Mouse (Mus musculus): ENCODE results near the gene Kank1. TPM values are rescaled to one million over a fixed set of nuclear protein-coding genes. Genes with fewer than 3 reads are reported as not detected.

Gene Kank1
- polyA plus RNA-seq, 1 experiment from 2014 or later = 16.6 TPM

DNA sequence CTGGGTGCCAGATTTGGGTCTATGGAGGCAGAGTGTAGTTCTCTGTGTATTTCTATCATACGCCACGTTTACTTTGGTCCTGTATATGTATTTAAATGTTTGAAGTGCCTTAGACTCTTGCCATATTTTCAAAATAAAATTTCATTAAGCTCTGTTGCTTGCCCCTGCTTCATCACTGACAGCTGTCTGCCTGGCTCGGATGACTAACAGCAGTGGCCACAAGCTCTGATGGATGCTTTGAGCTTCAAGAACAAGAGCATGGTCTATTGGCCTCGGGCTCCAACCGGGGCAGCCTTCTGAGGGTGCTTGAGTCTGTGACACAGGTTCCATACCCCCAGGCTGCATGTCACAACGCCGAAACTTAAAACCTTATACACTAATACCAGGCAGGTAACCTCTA lies 197.6 kb downstream of the Kank1 start:
- no peaks in the 10 kb centered on the region for H3K27me3 ChIP-seq (replicated peaks; ENCODE audit: control insufficient read depth, insufficient read depth, low read length)
- WGBS = 69% methylated on average over 7 of the region's 7 CpGs
- H3K4me2 ChIP-seq (ENCODE audit: low read depth, low read length) = no peak overlapping the region
- no peak overlapping the region for H3K4me3 ChIP-seq (ENCODE audit: low read depth, low read length)
- peaks cover 22% of the 10 kb centered on the region for H3K36me3 ChIP-seq (ENCODE audit: control insufficient read depth, insufficient read depth, low read length)
- no peak overlapping the region for H3K27ac ChIP-seq (replicated peaks; ENCODE audit: low read depth, low read length)
- H3K9me3 ChIP-seq (ENCODE audit: control insufficient read depth, low read length) = no peaks in the 10 kb centered on the region
- ATAC-seq (ENCODE audit: low read depth) (no peak), DNase-seq (ENCODE audit: low spot score) (no peak)
- H3K9ac ChIP-seq (ENCODE audit: low read depth, low read length) = no peak overlapping the region
- H3K4me1 ChIP-seq (ENCODE audit: control insufficient read depth, insufficient read depth, low read length) = peaks cover 13% of the 10 kb centered on the region; the same call in 1 of the 2 replicates

DNA sequence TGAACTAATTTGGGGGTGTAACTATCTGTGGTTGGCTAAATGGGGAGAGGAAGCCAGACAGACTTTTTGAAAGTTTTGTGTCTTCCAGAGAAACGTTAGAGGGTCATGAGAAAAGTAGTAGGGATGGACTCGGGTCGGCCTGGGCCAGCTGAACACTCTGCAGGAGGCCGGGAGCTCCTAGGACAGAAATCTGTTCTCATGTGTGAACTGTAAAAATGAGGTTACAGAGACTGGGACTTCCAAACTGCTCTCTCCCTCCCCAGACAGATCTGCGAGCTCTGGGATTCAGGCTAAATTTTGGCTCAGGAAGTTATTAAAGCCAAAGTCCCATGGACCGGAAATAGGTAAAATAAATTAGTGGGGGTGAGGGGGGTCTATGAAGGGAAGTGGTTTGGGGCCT lies 198.0 kb downstream of the Kank1 start:
- 47% methylated on average over 6 of the region's 6 CpGs for WGBS
- Histone ChIP-seq H3K27ac (replicated peaks; ENCODE audit: low read depth, low read length) (no peak overlapping the region), H3K27me3 (replicated peaks; ENCODE audit: control insufficient read depth, insufficient read depth, low read length) (no peaks in the 10 kb centered on the region), H3K9me3 (ENCODE audit: control insufficient read depth, low read length) (no peaks in the 10 kb centered on the region), H3K36me3 (ENCODE audit: control insufficient read depth, insufficient read depth, low read length) (peaks cover 21% of the 10 kb centered on the region), H3K4me3 (ENCODE audit: low read depth, low read length) (no peak overlapping the region), H3K4me2 (ENCODE audit: low read depth, low read length) (no peak overlapping the region), H3K9ac (ENCODE audit: low read depth, low read length) (no peak overlapping the region), H3K4me1 (ENCODE audit: control insufficient read depth, insufficient read depth, low read length) (peaks cover 13% of the 10 kb centered on the region; the same call in 1 of the 2 replicates)
- no peak for ATAC-seq (ENCODE audit: low read depth)
- no peak for DNase-seq (ENCODE audit: low spot score)

DNA sequence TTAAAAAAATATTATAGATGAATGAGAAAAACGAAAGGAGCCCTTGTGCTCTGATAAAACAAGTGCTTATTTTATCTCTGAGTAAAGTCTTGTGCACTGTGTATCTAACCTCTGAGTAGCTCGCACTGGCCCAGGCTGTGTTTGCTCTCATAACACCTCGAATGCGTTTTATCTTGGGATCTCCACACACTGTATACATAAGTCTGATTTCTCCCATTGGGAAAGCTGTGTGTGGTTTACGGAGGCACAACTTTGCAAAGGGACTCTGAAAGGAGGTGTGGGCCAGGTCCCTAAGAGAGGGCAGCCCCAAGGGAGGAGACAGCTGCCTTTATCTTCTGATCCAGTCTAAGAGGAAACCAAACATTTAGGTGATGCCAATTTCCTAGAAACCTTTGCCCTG lies 198.6 kb downstream of the Kank1 start:
- DNase-seq (ENCODE audit: low spot score) (peak; percentile 26), ATAC-seq (ENCODE audit: low read depth) (no peak)
- Histone ChIP-seq H3K9me3 (ENCODE audit: control insufficient read depth, low read length) (no peaks in the 10 kb centered on the region), H3K4me2 (ENCODE audit: low read depth, low read length) (no peak overlapping the region), H3K27ac (replicated peaks; ENCODE audit: low read depth, low read length) (no peak overlapping the region), H3K4me3 (ENCODE audit: low read depth, low read length) (no peak overlapping the region), H3K4me1 (ENCODE audit: control insufficient read depth, insufficient read depth, low read length) (peaks cover 13% of the 10 kb centered on the region; the same call in 1 of the 2 replicates), H3K9ac (ENCODE audit: low read depth, low read length) (no peak overlapping the region), H3K27me3 (replicated peaks; ENCODE audit: control insufficient read depth, insufficient read depth, low read length) (no peaks in the 10 kb centered on the region), H3K36me3 (ENCODE audit: control insufficient read depth, insufficient read depth, low read length) (peaks cover 15% of the 10 kb centered on the region)
- 72% methylated on average over 5 of the region's 5 CpGs for WGBS

DNA sequence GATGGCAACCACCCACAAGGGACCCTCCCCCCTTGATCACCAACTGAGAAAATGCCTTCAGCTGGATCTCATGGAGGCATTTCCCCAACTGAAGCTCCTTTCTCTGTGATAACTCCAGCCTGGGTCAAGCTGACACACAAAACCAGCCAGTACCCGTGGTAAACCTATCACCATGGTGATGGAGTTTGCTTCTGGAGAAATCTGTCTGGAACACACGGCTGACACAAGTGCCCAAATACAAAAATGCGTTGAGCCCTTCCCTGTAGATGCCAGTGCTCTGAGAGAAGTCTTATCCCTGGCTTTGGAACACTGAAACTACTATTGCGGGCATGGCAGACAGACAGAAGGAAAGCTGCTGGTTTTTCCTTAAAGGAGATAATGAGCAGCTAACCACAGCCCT lies 199.4 kb downstream of the Kank1 start:
- H3K27me3 ChIP-seq (replicated peaks; ENCODE audit: control insufficient read depth, insufficient read depth, low read length) = no peaks in the 10 kb centered on the region
- peaks cover 13% of the 10 kb centered on the region; the same call in 1 of the 2 replicates for H3K4me1 ChIP-seq (ENCODE audit: control insufficient read depth, insufficient read depth, low read length)
- H3K27ac ChIP-seq (replicated peaks; ENCODE audit: low read depth, low read length) = 0 out of 2 replicates have a peak overlapping the region, but pooled peaks have one; percentile 10
- peaks cover 8% of the 10 kb centered on the region; the same call in 1 of the 2 replicates for H3K36me3 ChIP-seq (ENCODE audit: control insufficient read depth, insufficient read depth, low read length)
- no peaks in the 10 kb centered on the region for H3K9me3 ChIP-seq (ENCODE audit: control insufficient read depth, low read length)
- WGBS = 75% methylated on average over 4 of the region's 4 CpGs
- H3K9ac ChIP-seq (ENCODE audit: low read depth, low read length) = no peak overlapping the region
- no peak overlapping the region for H3K4me2 ChIP-seq (ENCODE audit: low read depth, low read length)
- H3K4me3 ChIP-seq (ENCODE audit: low read depth, low read length) = no peak overlapping the region
- ATAC-seq (ENCODE audit: low read depth) (no peak), DNase-seq (ENCODE audit: low spot score) (no peak)

DNA sequence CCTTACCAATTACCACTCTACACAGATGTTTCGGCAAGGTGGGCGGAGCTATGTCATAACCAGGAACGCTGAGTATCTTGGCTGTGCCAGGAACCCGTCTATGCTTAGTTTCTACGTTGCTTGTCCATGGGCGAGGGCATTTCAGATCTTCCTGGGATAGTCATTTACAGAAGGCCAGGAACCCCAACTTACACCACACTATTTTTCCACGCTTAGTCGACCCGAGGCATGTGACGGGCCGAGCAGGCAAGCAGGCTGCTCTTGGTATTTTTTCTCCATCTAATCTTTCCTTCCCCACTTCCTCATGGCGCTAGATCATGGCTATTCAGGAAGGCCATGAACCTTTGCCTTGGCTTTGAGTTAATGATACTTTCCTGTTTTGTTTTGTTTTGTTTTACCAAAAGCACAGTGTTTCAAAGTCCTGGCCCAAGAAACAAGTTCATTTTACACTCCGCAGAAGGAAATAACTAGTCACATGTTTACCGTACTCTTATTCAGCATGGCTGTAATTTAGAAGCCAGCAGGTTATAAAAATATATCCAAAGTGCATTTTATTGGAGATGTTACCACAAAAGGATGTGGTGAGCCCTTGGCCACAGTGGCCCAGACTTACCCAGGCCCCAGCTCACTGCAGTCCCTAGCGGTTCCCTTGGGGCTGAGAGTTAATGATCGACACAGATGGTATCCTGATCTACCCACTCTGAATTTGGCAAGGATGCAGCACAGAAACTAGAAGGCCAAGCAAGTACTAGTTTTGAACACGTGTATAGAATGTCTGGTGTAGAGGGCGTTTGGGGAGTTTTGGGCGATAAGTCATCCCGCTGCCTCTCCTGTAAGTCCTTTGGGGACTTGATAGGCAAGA lies 200.2 kb downstream of the Kank1 start:
- no peak overlapping the region for H3K9ac ChIP-seq (ENCODE audit: low read depth, low read length)
- H3K27ac ChIP-seq (replicated peaks; ENCODE audit: low read depth, low read length) = no peak overlapping the region
- H3K27me3 ChIP-seq (replicated peaks; ENCODE audit: control insufficient read depth, insufficient read depth, low read length) = no peaks in the 10 kb centered on the region
- no peak overlapping the region for H3K4me3 ChIP-seq (ENCODE audit: low read depth, low read length)
- DNase-seq (ENCODE audit: low spot score) (peak; percentile 63), ATAC-seq (ENCODE audit: low read depth) (peak; percentile 63; the same call in 1 of the 2 replicates)
- H3K4me1 ChIP-seq (ENCODE audit: control insufficient read depth, insufficient read depth, low read length) = peaks cover 13% of the 10 kb centered on the region; the same call in 1 of the 2 replicates
- no peak overlapping the region for H3K4me2 ChIP-seq (ENCODE audit: low read depth, low read length)
- no peaks in the 10 kb centered on the region for H3K9me3 ChIP-seq (ENCODE audit: control insufficient read depth, low read length)
- peaks cover 8% of the 10 kb centered on the region; the same call in 1 of the 2 replicates for H3K36me3 ChIP-seq (ENCODE audit: control insufficient read depth, insufficient read depth, low read length)
- 76% methylated on average over 20 of the region's 20 CpGs for WGBS

DNA sequence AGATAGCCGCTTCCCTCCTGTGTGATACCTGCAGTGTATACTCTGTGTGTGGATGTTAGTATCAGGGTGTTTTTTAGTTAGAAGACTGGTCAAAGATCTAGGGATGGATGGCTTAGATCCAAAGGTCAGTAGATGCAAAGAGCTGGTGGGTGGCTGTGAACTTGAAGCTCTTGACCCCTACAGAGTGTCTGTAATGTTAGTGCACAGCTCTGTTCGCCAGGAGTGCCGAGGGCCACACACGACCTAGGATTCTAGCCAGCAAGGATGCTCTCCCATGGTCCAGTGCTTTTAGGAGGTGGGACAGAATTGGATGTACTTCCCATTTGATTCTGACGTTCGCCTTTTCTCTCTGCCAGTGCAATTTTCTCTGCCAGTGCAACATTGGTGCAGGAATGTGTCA lies 201.5 kb downstream of the Kank1 start:
- H3K9ac ChIP-seq (ENCODE audit: low read depth, low read length) = no peak overlapping the region
- WGBS = 91% methylated on average over 6 of the region's 6 CpGs
- H3K27ac ChIP-seq (replicated peaks; ENCODE audit: low read depth, low read length) = no peak overlapping the region
- H3K4me1 ChIP-seq (ENCODE audit: control insufficient read depth, insufficient read depth, low read length) = peaks cover 13% of the 10 kb centered on the region; the same call in 1 of the 2 replicates
- ATAC-seq (ENCODE audit: low read depth) = no peak
- DNase-seq (ENCODE audit: low spot score) = no peak
- H3K4me2 ChIP-seq (ENCODE audit: low read depth, low read length) = no peak overlapping the region
- H3K9me3 ChIP-seq (ENCODE audit: control insufficient read depth, low read length) = no peaks in the 10 kb centered on the region
- H3K36me3 ChIP-seq (ENCODE audit: control insufficient read depth, insufficient read depth, low read length) = 0 out of 2 replicates have a peak, but pooled peaks cover under 1% of the 10 kb centered on the region
- no peak overlapping the region for H3K4me3 ChIP-seq (ENCODE audit: low read depth, low read length)
- no peaks in the 10 kb centered on the region for H3K27me3 ChIP-seq (replicated peaks; ENCODE audit: control insufficient read depth, insufficient read depth, low read length)

DNA sequence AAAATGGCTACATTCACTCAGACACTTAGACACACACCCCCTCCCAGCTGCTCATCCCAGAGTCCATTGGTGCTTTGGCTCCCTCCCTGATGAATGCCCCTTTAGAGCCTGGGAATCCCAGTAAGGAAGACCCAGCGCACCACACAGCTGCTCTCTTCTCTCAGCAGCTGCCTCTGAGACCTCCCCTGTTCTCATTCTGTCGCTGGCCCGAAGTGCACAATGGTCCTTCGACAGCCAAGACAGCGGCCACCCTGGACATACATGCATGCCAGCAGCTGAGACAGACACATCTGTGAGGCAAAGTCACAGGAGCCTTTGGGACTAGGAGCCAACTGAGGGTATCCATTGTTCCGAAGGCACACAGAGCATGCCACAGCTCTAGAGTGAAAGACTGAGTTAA lies 203.0 kb downstream of the Kank1 start:
- Histone ChIP-seq H3K36me3 (ENCODE audit: control insufficient read depth, insufficient read depth, low read length) (no peaks in the 10 kb centered on the region), H3K4me1 (ENCODE audit: control insufficient read depth, insufficient read depth, low read length) (peaks cover 7% of the 10 kb centered on the region; the same call in 1 of the 2 replicates), H3K9ac (ENCODE audit: low read depth, low read length) (no peak overlapping the region), H3K9me3 (ENCODE audit: control insufficient read depth, low read length) (no peaks in the 10 kb centered on the region), H3K4me3 (ENCODE audit: low read depth, low read length) (no peak overlapping the region), H3K4me2 (ENCODE audit: low read depth, low read length) (no peak overlapping the region), H3K27me3 (replicated peaks; ENCODE audit: control insufficient read depth, insufficient read depth, low read length) (no peaks in the 10 kb centered on the region), H3K27ac (replicated peaks; ENCODE audit: low read depth, low read length) (no peak overlapping the region)
- DNase-seq (ENCODE audit: low spot score) (peak; percentile 78), ATAC-seq (ENCODE audit: low read depth) (peak; percentile 77; the same call in 1 of the 2 replicates)
- 62% methylated on average over 6 of the region's 6 CpGs for WGBS

DNA sequence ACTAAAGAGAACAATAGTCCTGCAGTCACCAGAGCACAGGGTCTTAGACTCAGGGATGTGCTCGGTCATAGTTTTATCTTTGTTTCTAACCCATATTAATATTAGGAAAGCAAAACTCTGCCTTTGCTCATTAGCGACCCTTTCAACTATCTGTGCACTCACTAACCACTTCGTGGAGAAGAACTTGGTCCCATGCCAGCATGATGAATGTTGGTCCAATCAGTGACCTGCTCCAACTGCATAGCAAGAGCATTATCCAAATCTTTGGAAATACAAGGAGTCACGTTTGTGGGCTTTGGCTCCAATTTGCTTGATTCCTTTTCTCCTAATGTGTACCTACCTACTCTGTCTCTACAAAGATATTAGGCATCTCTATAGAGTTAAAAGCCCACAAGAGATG lies 204.0 kb downstream of the Kank1 start:
- Histone ChIP-seq H3K4me3 (ENCODE audit: low read depth, low read length) (no peak overlapping the region), H3K27me3 (replicated peaks; ENCODE audit: control insufficient read depth, insufficient read depth, low read length) (no peaks in the 10 kb centered on the region), H3K9me3 (ENCODE audit: control insufficient read depth, low read length) (no peaks in the 10 kb centered on the region), H3K4me2 (ENCODE audit: low read depth, low read length) (no peak overlapping the region), H3K36me3 (ENCODE audit: control insufficient read depth, insufficient read depth, low read length) (no peaks in the 10 kb centered on the region), H3K4me1 (ENCODE audit: control insufficient read depth, insufficient read depth, low read length) (no peaks in the 10 kb centered on the region), H3K27ac (replicated peaks; ENCODE audit: low read depth, low read length) (no peak overlapping the region), H3K9ac (ENCODE audit: low read depth, low read length) (no peak overlapping the region)
- 76% methylated on average over 4 of the region's 4 CpGs for WGBS
- DNase-seq (ENCODE audit: low spot score) (no peak), ATAC-seq (ENCODE audit: low read depth) (no peak)
